Mouse (Mus musculus) hindbrain, embryonic 14.5 days (tissue): Measurements from ENCODE around the gene Ssc5d. TPM values are rescaled to one million over a fixed set of nuclear protein-coding genes. Genes with fewer than 3 reads are reported as not detected.
"Not testable (repeated sequence)": the region's sequence is repeated elsewhere in the genome, so short reads cannot be mapped to it uniquely, and the experiment has no call there.

Experiments used
- ATAC-seq: fragments of 200-750 bp; cut with Nextera tagmentation; 2 replicates; pipeline ENCODE4 v1.8.0; 2017; ENCODE audit warnings: moderate number of reproducible peaks, mild to moderate bottlenecking, moderate TSS enrichment, moderate library complexity; ENCODE audit not compliant: low FRiP score
- DNase-seq: peaks from one replicate; pipeline ENCODE4 v3.0.0-alpha.2; 2015; ENCODE audit warnings: low spot score
- H3K27ac ChIP-seq: fragments of 300-500 bp; sonication (generic); 2 replicates; pipeline ENCODE4 v1.5.1; 2014; ENCODE audit warnings: mild to moderate bottlenecking, moderate library complexity
- H3K27me3 ChIP-seq: fragments of 300-500 bp; sonication (generic); 2 replicates; pipeline ENCODE4 v1.6.1; 2014; ENCODE audit warnings: mild to moderate bottlenecking, low read length, mixed read lengths; ENCODE audit not compliant: control insufficient read depth, insufficient read depth
- H3K36me3 ChIP-seq: fragments of 300-500 bp; sonication (generic); replicated peaks from 2 replicates; pipeline ENCODE4 v1.6.1; 2014; ENCODE audit not compliant: control insufficient read depth, insufficient read depth
- H3K4me1 ChIP-seq: fragments of 300-500 bp; sonication (generic); replicated peaks from 2 replicates; pipeline ENCODE4 v1.6.1; 2014; ENCODE audit warnings: antibody characterized with exemption, low read length, mixed read lengths; ENCODE audit not compliant: control insufficient read depth, insufficient read depth
- H3K4me2 ChIP-seq: fragments of 300-500 bp; sonication (generic); replicated peaks from 2 replicates; pipeline ENCODE4 v1.6.1; 2014; ENCODE audit warnings: mild to moderate bottlenecking, moderate library complexity
- H3K4me3 ChIP-seq: fragments of 300-500 bp; sonication (generic); replicated peaks from 2 replicates; pipeline ENCODE4 v1.5.1; 2014; ENCODE audit warnings: mild to moderate bottlenecking, low read length
- H3K9ac ChIP-seq: fragments of 300-500 bp; sonication (generic); 2 replicates; pipeline ENCODE4 v1.6.1; 2014
- H3K9me3 ChIP-seq: fragments of 300-500 bp; sonication (generic); 2 replicates; pipeline ENCODE4 v1.6.1; 2016; ENCODE audit warnings: low read length; ENCODE audit not compliant: control insufficient read depth
- WGBS: fragments of 180-500 bp; shearing (Covaris S2); extraction: QIAGEN DNeasy Blood & Tissue Kit; methylation state at CpG from one replicate; pipeline ENCODE4 v1.1.7; 2014; 5-methylcytosine and 5-hydroxymethylcytosine counted together
- polyA plus RNA-seq: library from polyadenylated mRNA; unstranded; fragments of >200 nt; fragmentation: Nextera tagmentation; extraction: Ambion mirVana; gene quantifications from 2 replicates; pipeline ENCODE4 v1.2.1, GENCODE M21; 2014

Gene Ssc5d
- 0.74 and 0.82 TPM in 2 replicates for polyA plus RNA-seq

DNA sequence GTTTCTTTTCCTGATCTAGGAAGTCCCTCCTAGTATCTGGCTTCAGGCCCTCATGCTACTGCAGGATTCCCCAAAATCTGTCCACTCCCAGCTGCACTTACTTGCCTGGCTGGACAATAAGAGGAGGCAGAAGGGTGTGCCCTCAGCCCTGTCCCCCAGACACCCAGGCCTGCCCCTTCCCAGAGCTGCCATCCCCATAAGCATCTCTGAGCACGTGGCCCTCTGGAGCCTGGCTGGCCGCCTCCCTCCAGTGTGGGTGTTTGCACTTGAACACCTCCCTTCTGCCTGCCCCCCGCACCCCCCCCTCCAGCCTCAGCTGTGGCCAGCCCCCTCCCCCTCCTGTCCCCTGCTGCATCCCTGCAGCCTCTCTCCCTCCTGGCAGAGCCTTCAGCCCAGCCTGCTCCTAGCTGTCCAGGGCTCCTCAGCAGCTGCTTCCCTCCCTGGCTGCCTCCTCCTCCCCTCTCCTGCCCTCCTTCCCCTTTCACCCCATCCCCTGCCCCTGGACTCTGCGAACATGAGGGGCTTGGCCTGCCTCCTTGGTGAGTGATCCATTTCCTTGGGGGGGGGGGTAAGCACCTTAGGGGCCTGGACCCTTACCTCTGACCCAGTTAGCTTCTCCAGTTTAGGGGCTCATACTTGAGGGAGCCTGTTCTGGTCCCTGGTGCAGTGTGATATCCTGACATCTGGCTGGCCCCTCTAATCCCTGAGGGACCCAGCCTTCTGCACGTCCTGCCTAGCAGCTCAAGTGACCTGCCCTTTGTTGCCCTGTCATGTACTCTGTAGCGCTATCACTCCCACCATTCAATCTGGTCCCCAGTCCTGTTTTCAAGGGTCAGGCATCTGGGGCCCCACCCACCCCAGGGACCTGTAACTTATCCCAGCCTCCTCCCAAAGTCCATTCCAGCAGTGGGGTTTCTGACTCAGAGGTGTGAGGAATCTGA is at the start of gene Ssc5d:
Gene Ssc5d (plus strand): TSS at position 345 of the 941 bp plus-strand sequence.
- no peak for DNase-seq
- Histone ChIP-seq H3K36me3 (peaks cover 6% of the 10 kb centered on the region), H3K27ac (peak within 1 kb of the TSS; percentile 98), H3K4me1 (peaks cover 38% of the 10 kb centered on the region), H3K27me3 (no peaks in the 10 kb centered on the region), H3K9ac (peak within 1 kb of the TSS; percentile 66; the same call in 1 of the 2 replicates), H3K4me2 (peak within 1 kb of the TSS; percentile 82), H3K4me3 (no peak within 1 kb of the TSS), H3K9me3 (no peaks in the 10 kb centered on the region)
- no peak for ATAC-seq
- WGBS = 3% methylated on average over 6 of the region's 6 CpGs

DNA sequence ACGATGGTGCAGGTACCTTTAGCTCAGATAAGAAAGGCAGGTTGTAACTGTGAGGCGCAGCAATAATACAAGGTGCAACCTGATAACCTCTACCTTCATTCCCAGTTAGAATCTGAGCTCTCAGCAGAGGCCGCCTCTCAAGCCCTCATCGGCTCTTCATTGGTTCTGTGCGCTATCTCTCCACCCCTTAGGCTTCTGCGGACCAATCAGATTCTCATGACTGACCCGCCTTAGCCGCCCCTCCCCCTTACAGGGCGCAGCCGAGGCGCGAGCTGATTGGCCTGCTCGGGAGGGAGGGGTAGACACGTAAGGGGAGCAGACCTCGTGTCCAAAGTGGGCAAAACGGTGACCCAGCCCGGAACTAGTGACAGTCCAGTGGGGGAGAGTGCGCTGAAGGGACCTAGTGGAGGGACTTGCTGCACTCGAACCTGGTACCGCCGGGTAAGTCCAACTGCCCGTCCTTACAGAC is 48.8 kb upstream of the Ssc5d start, which contains the start of gene Isoc2a:
Gene Isoc2a (plus strand): TSS at position 401 of the 469 bp plus-strand sequence.
- H3K4me2 ChIP-seq = peak within 1 kb of the TSS; percentile 95
- H3K36me3 ChIP-seq = no peaks in the 10 kb centered on the region
- DNase-seq (peak; percentile 89), ATAC-seq (peak; percentile 100)
- H3K4me1 ChIP-seq = peaks cover 10% of the 10 kb centered on the region; the same call in 1 of the 2 replicates
- under 1% methylated on average over 22 of the region's 22 CpGs for WGBS
- no peaks in the 10 kb centered on the region for H3K9me3 ChIP-seq
- peak within 1 kb of the TSS; percentile 46 for H3K4me3 ChIP-seq
- H3K27me3 ChIP-seq = no peaks in the 10 kb centered on the region
- peak within 1 kb of the TSS; percentile 65 for H3K9ac ChIP-seq
- peak within 1 kb of the TSS; percentile 63 for H3K27ac ChIP-seq

DNA sequence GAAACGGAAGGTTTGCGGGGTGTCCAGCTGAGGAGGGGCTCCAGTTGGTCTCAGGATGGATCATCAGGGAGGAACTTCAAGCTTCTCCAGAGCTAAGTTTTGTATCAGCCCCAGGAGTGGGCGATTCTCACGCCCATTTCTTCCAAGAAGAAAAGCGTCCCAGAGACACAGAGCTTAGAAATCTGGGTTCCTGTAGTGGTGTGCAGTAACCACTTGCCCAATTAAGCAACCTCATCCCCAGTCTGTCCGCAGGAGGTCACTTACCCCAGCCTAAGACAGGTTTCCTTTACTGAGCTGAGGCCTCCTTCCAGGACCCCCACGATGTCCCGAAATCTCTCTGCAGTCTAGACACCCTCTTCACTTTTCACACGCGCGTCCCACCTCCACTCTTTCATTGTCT is 48.4 kb upstream of the Ssc5d start:
- Histone ChIP-seq H3K9me3 (no peaks in the 10 kb centered on the region), H3K27me3 (no peaks in the 10 kb centered on the region), H3K4me2 (peak overlapping the region; percentile 95), H3K4me3 (peak overlapping the region; percentile 46), H3K4me1 (peaks cover 10% of the 10 kb centered on the region; the same call in 1 of the 2 replicates), H3K9ac (peak overlapping the region; percentile 65), H3K36me3 (no peaks in the 10 kb centered on the region), H3K27ac (no peak overlapping the region)
- DNase-seq = no peak
- 10% methylated on average over 11 of the region's 11 CpGs for WGBS
- ATAC-seq = peak; percentile 10; the same call in 1 of the 2 replicates

DNA sequence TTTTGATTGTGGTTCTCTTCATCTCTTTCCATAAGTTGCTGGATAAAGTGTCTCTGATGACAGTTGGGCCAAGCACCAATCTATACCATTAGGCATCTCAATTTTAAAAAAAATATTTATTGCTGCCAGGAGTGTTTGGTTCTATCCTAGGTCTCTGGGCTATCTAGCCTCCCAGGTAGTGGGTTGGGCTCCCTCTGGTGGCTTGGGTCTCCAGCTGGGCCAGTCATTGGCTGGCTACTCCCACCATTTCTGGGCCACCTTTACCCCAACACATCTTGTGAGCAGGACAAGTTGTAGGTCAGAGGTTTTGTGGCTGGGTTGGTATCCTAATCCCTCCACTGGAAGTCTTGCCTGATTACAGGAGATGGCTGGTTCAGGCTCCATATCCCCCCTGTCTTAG is 47.4 kb upstream of the Ssc5d start:
- Histone ChIP-seq H3K27ac (no peak overlapping the region), H3K36me3 (no peaks in the 10 kb centered on the region), H3K9ac (no peak overlapping the region), H3K4me3 (no peak overlapping the region), H3K4me1 (peaks cover 10% of the 10 kb centered on the region; the same call in 1 of the 2 replicates), H3K9me3 (no peaks in the 10 kb centered on the region), H3K4me2 (no peak overlapping the region), H3K27me3 (no peaks in the 10 kb centered on the region)
- no peak for DNase-seq
- no peak for ATAC-seq

DNA sequence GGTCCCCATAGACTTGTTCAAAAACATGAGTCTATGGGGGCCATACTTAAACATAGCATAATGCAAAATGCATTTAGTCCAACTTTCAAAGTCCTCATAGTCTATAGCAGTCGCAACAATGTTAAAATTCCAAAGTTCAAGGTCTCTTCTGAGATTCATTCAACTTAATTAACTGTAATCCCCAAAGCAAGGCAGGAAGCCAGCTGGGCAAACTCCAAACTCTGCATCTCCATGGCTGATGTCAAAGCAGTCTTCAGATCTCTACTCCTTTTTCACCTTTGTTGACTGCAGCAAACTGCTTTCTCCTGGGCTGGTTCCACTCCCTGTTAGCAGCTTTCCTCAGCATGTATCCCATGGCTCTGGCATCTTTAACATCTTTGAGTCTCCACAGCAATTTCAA is 46.5 kb upstream of the Ssc5d start:
- not testable (repeated sequence) for H3K27me3 ChIP-seq, H3K4me2 ChIP-seq, H3K36me3 ChIP-seq, H3K9ac ChIP-seq, H3K4me1 ChIP-seq, H3K27ac ChIP-seq, DNase-seq, H3K4me3 ChIP-seq, H3K9me3 ChIP-seq, ATAC-seq
- 92% methylated on average over 1 of the region's 1 CpGs for WGBS

DNA sequence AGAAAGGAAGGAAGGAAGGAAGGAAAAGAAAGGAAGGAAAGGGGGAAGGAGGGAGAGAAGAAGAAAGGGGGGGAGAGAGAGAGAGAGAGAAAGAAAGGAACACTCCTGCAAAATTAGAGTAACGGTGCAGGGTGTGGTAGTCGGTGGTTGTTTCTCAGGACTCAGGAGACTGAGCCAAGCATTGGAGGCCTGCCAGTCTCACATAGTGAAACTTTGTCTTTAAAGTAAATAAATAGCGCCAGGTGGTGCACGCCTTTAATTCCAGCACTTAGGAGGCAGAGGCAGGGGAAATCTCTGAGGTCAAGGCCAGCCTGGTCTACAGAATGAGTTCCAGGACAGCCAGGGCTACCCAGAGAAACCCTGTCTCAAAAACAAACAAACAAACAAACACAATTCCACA is 38.9 kb upstream of the Ssc5d start:
- WGBS = 84% methylated on average over 4 of the region's 4 CpGs
- Histone ChIP-seq H3K4me3 (no peak overlapping the region), H3K36me3 (no peaks in the 10 kb centered on the region), H3K4me1 (no peaks in the 10 kb centered on the region), H3K9me3 (0 out of 2 replicates have a peak, but pooled peaks cover 4% of the 10 kb centered on the region), H3K4me2 (no peak overlapping the region), H3K27me3 (no peaks in the 10 kb centered on the region), H3K27ac (no peak overlapping the region), H3K9ac (no peak overlapping the region)
- no peak for ATAC-seq
- DNase-seq = no peak

DNA sequence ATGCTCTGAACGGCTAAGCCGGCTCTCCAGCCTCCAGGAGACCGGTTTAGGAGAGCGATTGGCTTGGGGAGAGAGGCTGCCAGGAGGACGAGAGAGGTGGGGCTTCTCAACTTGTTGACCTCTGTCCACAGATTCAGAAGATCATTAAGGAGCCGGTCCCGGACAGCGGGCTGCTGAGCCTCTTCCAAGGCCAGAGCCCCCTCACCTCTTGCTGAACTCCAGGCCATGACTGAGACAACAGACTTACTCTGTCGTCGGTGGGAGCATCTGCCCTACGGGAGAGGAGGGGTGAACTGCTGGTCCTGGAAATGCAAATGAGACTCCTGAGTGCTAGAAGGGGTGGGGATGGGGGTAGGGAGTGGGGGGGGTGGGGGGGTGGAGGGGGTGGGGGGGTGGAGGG is 30.4 kb upstream of the Ssc5d start:
- DNase-seq (no peak), ATAC-seq (no peak)
- H3K27me3 ChIP-seq = no peaks in the 10 kb centered on the region
- no peak overlapping the region for H3K4me3 ChIP-seq
- H3K9me3 ChIP-seq = no peaks in the 10 kb centered on the region
- 59% methylated on average over 11 of the region's 11 CpGs for WGBS
- H3K9ac ChIP-seq = no peak overlapping the region
- H3K4me2 ChIP-seq = no peak overlapping the region
- H3K4me1 ChIP-seq = 0 out of 2 replicates have a peak, but pooled peaks cover 2% of the 10 kb centered on the region
- no peak overlapping the region for H3K27ac ChIP-seq
- H3K36me3 ChIP-seq = no peaks in the 10 kb centered on the region

DNA sequence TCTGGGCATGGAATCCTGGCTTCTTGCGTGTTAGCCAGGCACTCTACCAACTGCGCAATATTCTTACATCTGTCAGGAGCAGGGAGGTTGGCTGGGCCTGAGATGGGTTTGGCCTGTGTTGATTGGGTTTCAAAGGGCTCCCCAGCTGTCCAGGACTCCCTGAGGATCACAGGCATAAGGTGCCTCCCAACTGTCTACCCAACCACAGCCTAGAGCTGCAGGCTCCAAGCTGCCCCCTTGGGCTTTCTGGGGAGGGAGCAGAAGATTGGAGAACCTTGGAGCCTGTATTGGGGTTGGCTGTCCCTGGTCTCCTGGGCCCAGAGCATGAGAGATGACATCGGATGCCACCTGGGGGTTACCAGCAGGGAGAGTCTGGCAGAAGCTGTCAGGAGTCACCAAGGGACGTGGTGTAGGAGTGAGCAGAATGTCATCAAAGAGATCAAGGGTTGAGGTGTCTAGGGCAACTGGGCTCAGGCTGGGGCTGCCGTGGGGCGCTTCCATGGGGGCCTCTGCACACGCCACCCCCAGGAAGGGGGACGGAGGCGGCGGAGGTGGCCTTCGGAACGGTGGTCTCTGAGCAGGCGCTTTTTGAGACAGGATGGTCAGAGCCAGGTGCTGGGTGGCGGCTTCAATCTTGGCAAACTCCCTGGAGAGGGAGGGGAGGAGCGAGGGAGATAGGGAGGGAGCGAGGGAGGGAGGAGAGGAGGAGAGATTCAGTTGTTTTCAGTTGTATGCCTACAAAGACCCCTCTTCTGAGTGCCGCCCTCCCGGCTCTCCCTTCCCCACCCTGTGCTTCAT is 26.5 kb upstream of the Ssc5d start:
- H3K27me3 ChIP-seq = no peaks in the 10 kb centered on the region
- 22% methylated on average over 17 of the region's 18 CpGs for WGBS

More for the DNA sequence above, 26.5 kb upstream of the Ssc5d start:
- no peak for DNase-seq
- H3K4me3 ChIP-seq = peak overlapping the region; percentile 26
- H3K36me3 ChIP-seq = no peaks in the 10 kb centered on the region
- H3K4me2 ChIP-seq = peak overlapping the region; percentile 55
- peak; percentile 35; the same call in 1 of the 2 replicates for ATAC-seq
- peak overlapping the region; percentile 45 for H3K9ac ChIP-seq
- 0 out of 2 replicates have a peak, but pooled peaks cover 5% of the 10 kb centered on the region for H3K4me1 ChIP-seq
- H3K9me3 ChIP-seq = no peaks in the 10 kb centered on the region
- H3K27ac ChIP-seq = peak overlapping the region; percentile 33; the same call in 1 of the 2 replicates
